Mouse (Mus musculus) cerebellum, postnatal 36 days (tissue): Measurements from ENCODE around the gene Col6a1.

Source experiments
- DNase-seq, 2 experiments: peaks; one replicate each; pipeline ENCODE4 v3.0.0; 2021 to 2022; ENCODE audit warnings: mixed read lengths in 2 of 2

The Col6a1 gene

GRCm38 (mm10) chr10:76724231-76724736, 1.7 kb downstream of the Col6a1 start:
- no peak for DNase-seq

GRCm38 (mm10) chr10:76722751-76723450, 3.1 kb downstream of the Col6a1 start:
- no peak for DNase-seq

GRCm38 (mm10) chr10:76721746-76722145, 4.2 kb downstream of the Col6a1 start:
- no peak for DNase-seq

- no peak for DNase-seq
These were observed 4.8 kb downstream of the Col6a1 start for GRCm38 (mm10) chr10:76721216-76721615.

- no peak for DNase-seq
These were observed 8.3 kb downstream of the Col6a1 start for GRCm38 (mm10) chr10:76717631-76718030.

GRCm38 (mm10) chr10:76717026-76717425, 8.9 kb downstream of the Col6a1 start:
- no peak for DNase-seq

- DNase-seq: no peak
These were observed 11.7 kb downstream of the Col6a1 start for GRCm38 (mm10) chr10:76714303-76714702.

GRCm38 (mm10) chr10:76712500-76712899, 13.5 kb downstream of the Col6a1 start:
- no peak for DNase-seq

- no peak for DNase-seq
These were observed 14.6 kb downstream of the Col6a1 start for GRCm38 (mm10) chr10:76711331-76711730.

GRCm38 (mm10) chr10:76708465-76708864, 17.5 kb downstream of the Col6a1 start:
- DNase-seq: no peak

GRCm38 (mm10) chr10:76707584-76707983, 18.4 kb downstream of the Col6a1 start:
- DNase-seq: no peak

- DNase-seq: no peak
These were observed 19.0 kb downstream of the Col6a1 start for GRCm38 (mm10) chr10:76707001-76707400.

- no peak for DNase-seq
These were observed 21.6 kb downstream of the Col6a1 start for GRCm38 (mm10) chr10:76704358-76704757.

GRCm38 (mm10) chr10:76701446-76701845, 24.5 kb downstream of the Col6a1 start:
- no peak for DNase-seq

GRCm38 (mm10) chr10:76699816-76700215, 26.2 kb downstream of the Col6a1 start:
- DNase-seq: no peak

GRCm38 (mm10) chr10:76695283-76695885, 30.6 kb downstream of the Col6a1 start:
- DNase-seq: no peak

- no peak for DNase-seq
These were observed 31.2 kb downstream of the Col6a1 start for GRCm38 (mm10) chr10:76694765-76695164.

GRCm38 (mm10) chr10:76693446-76693845, 32.5 kb downstream of the Col6a1 start:
- DNase-seq: no peak

- no peak for DNase-seq
These were observed 40.4 kb downstream of the Col6a1 start for GRCm38 (mm10) chr10:76685451-76686017.

- no peak for DNase-seq
These were observed 42.0 kb downstream of the Col6a1 start for GRCm38 (mm10) chr10:76683977-76684376.

GRCm38 (mm10) chr10:76683461-76683860, 42.5 kb downstream of the Col6a1 start:
- no peak for DNase-seq

GRCm38 (mm10) chr10:76681882-76682281, 44.1 kb downstream of the Col6a1 start:
- DNase-seq: no peak

GRCm38 (mm10) chr10:76680758-76681650, 45.0 kb downstream of the Col6a1 start:
- no peak for DNase-seq
